Mouse (Mus musculus): ENCODE measurements around the gene Mcm2. TPM values are rescaled to one million over a fixed set of nuclear protein-coding genes. Genes with fewer than 3 reads are reported as not detected.

Gene Mcm2
- polyA plus RNA-seq, 1 experiment, result 14.5 TPM

GRCm38 (mm10) chr6:88914799-88915198 lies 16.2 kb upstream of the Mcm2 start:
- Histone ChIP-seq H3K36me3 (ENCODE audit: control insufficient read depth, insufficient read depth, low read length) (peaks cover 23% of the 10 kb centered on the region), H3K27ac (ENCODE audit: insufficient read depth, low read depth, low read length) (no peak overlapping the region), H3K4me3 (ENCODE audit: low read depth, low read length) (no peak overlapping the region), H3K27me3 (ENCODE audit: control insufficient read depth, insufficient read depth, low read length) (no peaks in the 10 kb centered on the region), H3K4me1 (ENCODE audit: control insufficient read depth, insufficient read depth, insufficient read length, low read length) (no peaks in the 10 kb centered on the region)
- no peak for TF ChIP-seq CTCF (IDR thresholded peaks at IDR 0.05; ENCODE audit: extremely low read depth, insufficient read length, insufficient replicate concordance, low read depth, low read length)
- TF ChIP-seq POLR2A (IDR thresholded peaks at IDR 0.05; ENCODE audit: low read depth, low read length), result no peak
- whole genome bisulfite sequencing, result 78% methylated on average over 5 of the region's 5 CpGs

GRCm38 (mm10) chr6:88913440-88913839 lies 14.9 kb upstream of the Mcm2 start:
- no peak overlapping the region for H3K27ac ChIP-seq (ENCODE audit: insufficient read depth, low read depth, low read length)
- no peaks in the 10 kb centered on the region for H3K27me3 ChIP-seq (ENCODE audit: control insufficient read depth, insufficient read depth, low read length)
- H3K4me1 ChIP-seq (ENCODE audit: control insufficient read depth, insufficient read depth, insufficient read length, low read length), result no peaks in the 10 kb centered on the region
- TF ChIP-seq POLR2A (IDR thresholded peaks at IDR 0.05; ENCODE audit: low read depth, low read length), result no peak
- H3K36me3 ChIP-seq (ENCODE audit: control insufficient read depth, insufficient read depth, low read length), result peaks cover 32% of the 10 kb centered on the region
- H3K4me3 ChIP-seq (ENCODE audit: low read depth, low read length), result no peak overlapping the region

DNA sequence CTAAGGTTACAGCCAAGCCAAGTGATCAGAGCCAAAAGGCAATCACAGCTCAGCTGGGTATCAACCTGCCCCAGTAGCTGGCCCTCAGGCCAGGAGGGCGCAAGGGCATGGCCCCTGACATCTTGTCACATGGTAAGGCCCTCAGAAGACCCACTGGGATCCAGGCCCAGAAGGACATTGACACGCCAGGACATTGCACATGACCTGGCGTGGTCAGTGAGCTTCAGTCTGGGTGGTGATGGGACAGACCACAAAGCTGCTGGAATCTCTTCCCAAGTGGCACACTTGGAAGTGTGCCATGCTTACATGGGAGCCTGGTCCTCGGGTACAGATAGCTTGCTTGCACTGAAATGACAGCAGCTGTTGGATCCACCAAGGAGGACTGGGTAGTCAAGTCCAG lies 14.4 kb upstream of the Mcm2 start:
- TF ChIP-seq CTCF (IDR thresholded peaks at IDR 0.05; ENCODE audit: extremely low read depth, insufficient read length, insufficient replicate concordance, low read depth, low read length) (no peak), POLR2A (IDR thresholded peaks at IDR 0.05; ENCODE audit: low read depth, low read length) (no peak)
- WGBS, result 73% methylated on average over 4 of the region's 4 CpGs
- no peaks in the 10 kb centered on the region for H3K4me1 ChIP-seq (ENCODE audit: control insufficient read depth, insufficient read depth, insufficient read length, low read length)
- H3K36me3 ChIP-seq (ENCODE audit: control insufficient read depth, insufficient read depth, low read length), result peaks cover 32% of the 10 kb centered on the region
- no peak overlapping the region for H3K27ac ChIP-seq (ENCODE audit: insufficient read depth, low read depth, low read length)
- H3K4me3 ChIP-seq (ENCODE audit: low read depth, low read length), result no peak overlapping the region
- H3K27me3 ChIP-seq (ENCODE audit: control insufficient read depth, insufficient read depth, low read length), result no peaks in the 10 kb centered on the region

DNA sequence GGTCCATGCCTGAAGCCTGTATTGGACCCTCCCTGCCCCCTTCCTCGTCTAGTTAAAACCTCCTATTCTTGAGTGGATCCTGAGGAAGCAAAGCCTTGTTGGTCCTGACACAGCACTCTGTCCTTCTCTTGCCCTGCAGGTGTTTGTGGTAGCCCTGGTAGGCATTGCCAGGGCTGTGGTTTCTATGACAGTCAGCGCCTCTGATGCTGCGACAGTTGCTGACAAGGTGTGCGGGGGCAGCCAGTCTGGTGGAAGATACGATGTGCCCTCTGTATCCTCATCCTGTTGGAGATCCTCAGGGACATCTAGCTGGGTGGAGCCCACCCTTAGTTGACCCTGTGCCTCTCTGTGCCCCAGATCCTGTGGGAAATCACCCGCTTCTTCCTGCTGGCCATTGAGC lies 10.6 kb upstream of the Mcm2 start:
- Histone ChIP-seq H3K4me3 (ENCODE audit: low read depth, low read length) (no peak overlapping the region), H3K27ac (ENCODE audit: insufficient read depth, low read depth, low read length) (no peak overlapping the region), H3K4me1 (ENCODE audit: control insufficient read depth, insufficient read depth, insufficient read length, low read length) (peaks cover 7% of the 10 kb centered on the region; the same call in 1 of the 2 replicates), H3K27me3 (ENCODE audit: control insufficient read depth, insufficient read depth, low read length) (no peaks in the 10 kb centered on the region), H3K36me3 (ENCODE audit: control insufficient read depth, insufficient read depth, low read length) (peaks cover 34% of the 10 kb centered on the region)
- TF ChIP-seq POLR2A (IDR thresholded peaks at IDR 0.05; ENCODE audit: low read depth, low read length), result no peak
- TF ChIP-seq CTCF (IDR thresholded peaks at IDR 0.05; ENCODE audit: extremely low read depth, insufficient read length, insufficient replicate concordance, low read depth, low read length), result no peak
- 91% methylated on average over 6 of the region's 6 CpGs for WGBS

GRCm38 (mm10) chr6:88906369-88907108 lies 8.0 kb upstream of the Mcm2 start:
- H3K27ac ChIP-seq (ENCODE audit: insufficient read depth, low read depth, low read length), result no peak overlapping the region
- H3K4me1 ChIP-seq (ENCODE audit: control insufficient read depth, insufficient read depth, insufficient read length, low read length), result peaks cover 18% of the 10 kb centered on the region
- 17% methylated on average over 16 of the region's 16 CpGs for WGBS
- peak; percentile 54; the same call in 1 of the 2 replicates for TF ChIP-seq POLR2A (IDR thresholded peaks at IDR 0.05; ENCODE audit: low read depth, low read length)
- TF ChIP-seq CTCF (IDR thresholded peaks at IDR 0.05; ENCODE audit: extremely low read depth, insufficient read length, insufficient replicate concordance, low read depth, low read length), result peak; percentile 92
- H3K27me3 ChIP-seq (ENCODE audit: control insufficient read depth, insufficient read depth, low read length), result no peaks in the 10 kb centered on the region
- H3K4me3 ChIP-seq (ENCODE audit: low read depth, low read length), result no peak overlapping the region
- H3K36me3 ChIP-seq (ENCODE audit: control insufficient read depth, insufficient read depth, low read length), result peaks cover 25% of the 10 kb centered on the region

GRCm38 (mm10) chr6:88905042-88905441 lies 6.5 kb upstream of the Mcm2 start:
- WGBS, result 87% methylated on average over 7 of the region's 7 CpGs
- TF ChIP-seq POLR2A (IDR thresholded peaks at IDR 0.05; ENCODE audit: low read depth, low read length) (no peak), CTCF (IDR thresholded peaks at IDR 0.05; ENCODE audit: extremely low read depth, insufficient read length, insufficient replicate concordance, low read depth, low read length) (no peak)
- Histone ChIP-seq H3K4me3 (ENCODE audit: low read depth, low read length) (no peak overlapping the region), H3K27ac (ENCODE audit: insufficient read depth, low read depth, low read length) (no peak overlapping the region), H3K36me3 (ENCODE audit: control insufficient read depth, insufficient read depth, low read length) (peaks cover 13% of the 10 kb centered on the region), H3K27me3 (ENCODE audit: control insufficient read depth, insufficient read depth, low read length) (no peaks in the 10 kb centered on the region), H3K4me1 (ENCODE audit: control insufficient read depth, insufficient read depth, insufficient read length, low read length) (peaks cover 24% of the 10 kb centered on the region)

DNA sequence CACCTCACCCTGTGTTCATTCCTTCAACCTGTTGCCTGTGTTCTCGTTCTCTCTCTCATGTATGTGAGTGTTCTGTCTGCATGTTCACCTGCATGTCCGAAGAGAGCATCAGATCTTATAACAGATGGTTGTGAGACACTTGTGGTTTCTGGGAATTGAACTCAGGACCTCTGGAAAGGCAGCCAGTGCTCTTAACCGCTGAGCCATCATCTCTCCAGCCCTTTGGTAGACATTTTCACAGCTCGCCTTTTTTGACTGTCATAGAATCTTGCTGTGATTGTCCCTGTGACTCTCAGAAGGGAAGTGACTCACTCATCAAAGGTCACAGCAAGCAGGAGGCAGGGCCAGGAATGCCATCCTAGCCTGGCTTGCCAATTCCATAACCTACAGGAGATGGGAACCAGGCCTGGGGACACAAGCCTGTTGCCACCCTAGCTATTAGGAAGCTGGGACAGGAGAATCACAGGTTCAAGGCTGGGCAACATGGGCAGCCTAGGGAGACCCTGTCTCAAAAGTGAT lies 5.9 kb upstream of the Mcm2 start:
- Histone ChIP-seq H3K27ac (ENCODE audit: insufficient read depth, low read depth, low read length) (peak overlapping the region; percentile 31), H3K4me3 (ENCODE audit: low read depth, low read length) (no peak overlapping the region), H3K27me3 (ENCODE audit: control insufficient read depth, insufficient read depth, low read length) (no peaks in the 10 kb centered on the region), H3K36me3 (ENCODE audit: control insufficient read depth, insufficient read depth, low read length) (peaks cover 8% of the 10 kb centered on the region), H3K4me1 (ENCODE audit: control insufficient read depth, insufficient read depth, insufficient read length, low read length) (peaks cover 24% of the 10 kb centered on the region)
- 64% methylated on average over 4 of the region's 4 CpGs for WGBS
- TF ChIP-seq CTCF (IDR thresholded peaks at IDR 0.05; ENCODE audit: extremely low read depth, insufficient read length, insufficient replicate concordance, low read depth, low read length), result no peak
